Mouse (Mus musculus): ENCODE data around the gene Mrpl54.

DNA sequence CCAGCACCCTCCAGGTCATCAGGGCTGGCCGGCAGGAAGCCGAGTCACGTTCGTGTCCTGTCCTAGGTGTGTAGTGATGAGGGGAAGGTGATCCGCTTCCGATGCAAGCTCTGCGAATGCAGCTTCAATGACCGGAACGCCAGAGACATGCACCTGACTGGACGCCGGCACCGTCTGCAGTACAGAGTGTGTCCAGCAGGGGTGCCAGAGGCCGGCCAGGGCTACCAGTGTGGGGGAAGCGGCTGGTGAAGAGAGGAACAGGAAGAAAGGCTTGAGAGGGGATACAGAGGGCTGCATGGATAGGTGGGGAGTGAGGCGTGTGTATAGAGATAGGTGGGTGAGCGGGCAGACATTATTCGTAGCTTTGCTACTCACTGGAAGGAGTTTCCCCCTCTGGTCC lies 22.1 kb downstream of the Mrpl54 start:
- peak; percentile 87 for TF ChIP-seq CTCF (conservative IDR thresholded peaks at IDR 0.05; ENCODE audit: insufficient read depth, insufficient read length, low read depth, low read length)
- TF ChIP-seq POLR2A (IDR thresholded peaks at IDR 0.05; ENCODE audit: low read depth, low read length): no peak

All from kidney, adult 2 months (tissue).